Mouse (Mus musculus) midbrain, embryonic 13.5 days (tissue): ENCODE data around the gene Lrfn2. TPM values are rescaled to one million over a fixed set of nuclear protein-coding genes. Genes with fewer than 3 reads are reported as not detected.

ENCODE experiments used
- ATAC-seq: fragments of 200-750 bp; cut with Nextera tagmentation; 2 replicates; pipeline ENCODE4 v1.8.0; 2017; ENCODE audit warnings: mild to moderate bottlenecking, moderate TSS enrichment, moderate library complexity
- H3K27ac ChIP-seq: fragments of 300-500 bp; sonication (generic); 2 replicates; pipeline ENCODE4 v1.5.1; 2015; ENCODE audit warnings: inconsistent platforms, mild to moderate bottlenecking, moderate library complexity
- H3K27me3 ChIP-seq: fragments of 300-500 bp; sonication (generic); 2 replicates; pipeline ENCODE4 v1.6.1; 2015; ENCODE audit warnings: mild to moderate bottlenecking, inconsistent platforms
- H3K36me3 ChIP-seq: fragments of 300-500 bp; sonication (generic); 2 replicates; pipeline ENCODE4 v1.6.1; 2015; ENCODE audit warnings: mild to moderate bottlenecking, inconsistent platforms
- H3K4me1 ChIP-seq: fragments of 300-500 bp; sonication (generic); replicated peaks from 2 replicates; pipeline ENCODE4 v1.6.1; 2015; ENCODE audit warnings: inconsistent platforms
- H3K4me2 ChIP-seq: fragments of 300-500 bp; sonication (generic); replicated peaks from 2 replicates; pipeline ENCODE4 v1.6.1; 2015; ENCODE audit warnings: moderate library complexity, mild to moderate bottlenecking, inconsistent platforms
- H3K4me3 ChIP-seq: fragments of 300-500 bp; sonication (generic); replicated peaks from 2 replicates; pipeline ENCODE4 v1.5.1; 2015; ENCODE audit warnings: mild to moderate bottlenecking, inconsistent platforms
- H3K9ac ChIP-seq: fragments of 300-500 bp; sonication (generic); replicated peaks from 2 replicates; pipeline ENCODE4 v1.6.1; 2015; ENCODE audit warnings: mild to moderate bottlenecking, inconsistent platforms
- H3K9me3 ChIP-seq: fragments of 300-500 bp; sonication (generic); 2 replicates; pipeline ENCODE4 v1.6.1; 2016; ENCODE audit warnings: mild to moderate bottlenecking, inconsistent platforms
- WGBS: fragments of 180-500 bp; shearing (Covaris S2); methylation state at CpG from one replicate; pipeline ENCODE4 v1.1.7; 2015; 5-methylcytosine and 5-hydroxymethylcytosine counted together
- polyA plus RNA-seq: library from polyadenylated mRNA; unstranded; fragments of >200 nt; fragmentation: Nextera tagmentation; extraction: Ambion mirVana; gene quantifications from 2 replicates; pipeline ENCODE4 v1.2.1, GENCODE M21; 2015

The Lrfn2 gene
- polyA plus RNA-seq, 1 experiment from 2014 or later = 4.6 TPM

DNA sequence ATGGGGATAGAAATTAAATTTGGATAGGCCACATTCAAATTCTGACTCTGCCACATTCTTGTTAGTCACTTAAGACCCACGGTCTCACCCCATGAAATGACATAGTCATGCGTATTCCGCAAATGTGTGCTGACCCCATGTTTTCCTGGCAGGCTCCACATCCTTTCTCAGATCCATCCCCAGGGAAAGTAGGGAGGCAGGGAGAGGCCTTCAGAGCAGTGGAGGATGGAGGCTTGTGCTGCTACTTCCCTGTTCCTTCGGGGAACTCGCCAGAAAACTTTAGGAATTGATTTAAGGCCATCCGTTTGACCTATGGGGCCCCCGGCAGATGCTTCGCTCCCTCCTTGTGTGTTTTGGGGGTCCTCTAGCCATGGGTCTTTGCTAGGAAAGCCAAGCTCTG lies 3.0 kb downstream of the Lrfn2 start:
- H3K36me3 ChIP-seq = no peaks in the 10 kb centered on the region
- peak overlapping the region; percentile 79; the same call in 1 of the 2 replicates for H3K4me2 ChIP-seq
- H3K9me3 ChIP-seq = no peaks in the 10 kb centered on the region
- no peak overlapping the region; the same call in 1 of the 2 replicates for H3K9ac ChIP-seq
- no peak for ATAC-seq
- H3K27ac ChIP-seq = no peak overlapping the region
- H3K4me1 ChIP-seq = peaks cover 20% of the 10 kb centered on the region
- WGBS = 88% methylated on average over 8 of the region's 8 CpGs
- 0 out of 2 replicates have a peak overlapping the region, but pooled peaks have one; percentile 57 for H3K4me3 ChIP-seq
- peaks cover 33% of the 10 kb centered on the region for H3K27me3 ChIP-seq

- H3K36me3 ChIP-seq = no peaks in the 10 kb centered on the region
- no peak overlapping the region for H3K27ac ChIP-seq
- H3K4me2 ChIP-seq = no peak overlapping the region
- H3K9me3 ChIP-seq = no peaks in the 10 kb centered on the region
- no peak overlapping the region for H3K9ac ChIP-seq
- H3K4me3 ChIP-seq = no peak overlapping the region
- peaks cover 23% of the 10 kb centered on the region for H3K27me3 ChIP-seq
- WGBS = 57% methylated on average over 5 of the region's 5 CpGs
- no peak for ATAC-seq
- peaks cover 20% of the 10 kb centered on the region for H3K4me1 ChIP-seq
These were observed 4.4 kb downstream of the Lrfn2 start for GRCm38 (mm10) chr17:48936445-48937141.

GRCm38 (mm10) chr17:48938711-48939220 lies 6.6 kb downstream of the Lrfn2 start:
- peaks cover 10% of the 10 kb centered on the region; the same call in 1 of the 2 replicates for H3K4me1 ChIP-seq
- no peak overlapping the region for H3K27ac ChIP-seq
- H3K4me2 ChIP-seq = no peak overlapping the region
- H3K9me3 ChIP-seq = no peaks in the 10 kb centered on the region
- no peak overlapping the region for H3K9ac ChIP-seq
- H3K36me3 ChIP-seq = no peaks in the 10 kb centered on the region
- 88% methylated on average over 7 of the region's 7 CpGs for WGBS
- ATAC-seq = no peak
- H3K4me3 ChIP-seq = no peak overlapping the region
- peaks cover 10% of the 10 kb centered on the region for H3K27me3 ChIP-seq

DNA sequence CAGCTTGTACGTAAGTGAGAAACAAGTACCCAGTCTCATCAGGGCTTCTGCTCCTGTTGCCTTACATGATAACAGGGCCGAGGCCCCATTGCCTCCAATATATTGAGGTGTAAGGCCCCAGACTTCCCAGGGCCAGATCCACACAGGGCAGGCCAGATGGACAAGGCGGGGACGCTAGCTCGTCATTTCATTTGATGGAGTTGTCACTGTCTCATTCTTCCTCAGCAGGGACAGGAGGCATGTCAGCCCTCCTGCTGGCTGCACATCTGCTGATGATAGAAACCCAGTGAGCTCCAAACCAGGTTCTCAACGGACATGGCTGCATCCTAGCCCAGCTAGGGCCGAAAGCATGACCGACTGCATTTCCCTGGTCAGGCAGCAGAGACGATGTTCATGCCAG lies 14.1 kb downstream of the Lrfn2 start:
- no peak for ATAC-seq
- Histone ChIP-seq H3K4me1 (0 out of 2 replicates have a peak, but pooled peaks cover 5% of the 10 kb centered on the region), H3K4me2 (no peak overlapping the region), H3K4me3 (no peak overlapping the region), H3K36me3 (no peaks in the 10 kb centered on the region), H3K9me3 (no peaks in the 10 kb centered on the region), H3K9ac (no peak overlapping the region), H3K27ac (no peak overlapping the region), H3K27me3 (no peaks in the 10 kb centered on the region)
- WGBS = 75% methylated on average over 9 of the region's 9 CpGs

- H3K9ac ChIP-seq = no peak overlapping the region
- no peak overlapping the region for H3K27ac ChIP-seq
- H3K27me3 ChIP-seq = no peaks in the 10 kb centered on the region
- WGBS = 64% methylated on average over 3 of the region's 3 CpGs
- H3K4me2 ChIP-seq = no peak overlapping the region
- 0 out of 2 replicates have a peak, but pooled peaks cover 5% of the 10 kb centered on the region for H3K4me1 ChIP-seq
- H3K4me3 ChIP-seq = no peak overlapping the region
- no peaks in the 10 kb centered on the region for H3K9me3 ChIP-seq
- no peak for ATAC-seq
- H3K36me3 ChIP-seq = no peaks in the 10 kb centered on the region
These were observed 14.6 kb downstream of the Lrfn2 start for GRCm38 (mm10) chr17:48946765-48947164.

DNA sequence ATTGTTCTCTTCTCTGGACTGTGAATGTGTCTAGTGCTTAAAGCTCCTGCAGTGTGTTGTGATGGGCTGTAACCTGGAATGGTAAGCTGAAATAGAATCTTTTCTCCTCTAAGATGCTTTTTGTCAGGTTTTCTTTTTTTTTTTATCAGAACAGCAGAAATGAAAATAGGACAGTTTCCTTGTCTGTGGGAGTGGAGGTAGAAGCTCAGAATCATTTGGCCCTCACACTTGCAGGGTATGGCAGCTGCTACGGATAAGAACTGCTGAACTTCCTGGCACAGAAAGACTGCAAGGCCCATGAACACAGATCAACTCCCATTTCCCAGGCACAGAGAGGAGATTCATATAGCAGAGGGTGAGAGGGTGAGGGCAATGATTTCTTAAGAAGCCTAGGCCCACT lies 19.1 kb downstream of the Lrfn2 start:
- no peak for ATAC-seq
- no peak overlapping the region for H3K27ac ChIP-seq
- WGBS = 87% methylated on average over 1 of the region's 1 CpGs
- H3K36me3 ChIP-seq = no peaks in the 10 kb centered on the region
- H3K9me3 ChIP-seq = no peaks in the 10 kb centered on the region
- H3K4me2 ChIP-seq = no peak overlapping the region
- H3K4me3 ChIP-seq = no peak overlapping the region
- no peak overlapping the region for H3K9ac ChIP-seq
- no peaks in the 10 kb centered on the region for H3K27me3 ChIP-seq
- 0 out of 2 replicates have a peak, but pooled peaks cover 5% of the 10 kb centered on the region for H3K4me1 ChIP-seq

DNA sequence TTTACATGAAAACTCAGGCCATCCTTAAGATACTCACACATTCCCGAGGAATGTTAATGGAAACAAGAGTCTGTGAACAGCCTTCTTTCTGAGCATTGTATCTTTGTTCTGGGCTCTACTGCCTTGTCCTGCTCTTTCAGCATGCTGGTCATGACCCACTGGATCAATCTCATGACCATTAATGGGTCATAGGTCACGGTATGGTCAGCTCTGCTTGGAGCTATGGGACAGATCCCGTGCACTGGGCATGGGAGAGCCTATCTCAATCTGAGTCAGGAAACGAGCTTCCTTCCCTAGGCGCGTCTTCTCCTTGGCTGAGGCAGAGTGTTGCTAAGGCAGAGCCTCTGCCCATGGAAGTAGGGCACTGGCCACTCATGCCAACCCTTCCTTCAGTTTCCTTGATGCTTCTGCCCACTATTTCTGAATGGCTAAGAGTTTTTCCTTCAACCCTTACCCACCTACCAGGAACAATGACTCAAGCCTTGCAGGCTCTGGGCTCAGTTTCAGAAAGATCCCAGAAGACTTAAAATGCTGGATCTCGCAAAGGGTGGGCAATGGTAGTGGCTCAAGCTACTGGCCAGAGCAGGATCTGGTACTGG lies 24.0 kb downstream of the Lrfn2 start:
- no peaks in the 10 kb centered on the region for H3K9me3 ChIP-seq

DNA sequence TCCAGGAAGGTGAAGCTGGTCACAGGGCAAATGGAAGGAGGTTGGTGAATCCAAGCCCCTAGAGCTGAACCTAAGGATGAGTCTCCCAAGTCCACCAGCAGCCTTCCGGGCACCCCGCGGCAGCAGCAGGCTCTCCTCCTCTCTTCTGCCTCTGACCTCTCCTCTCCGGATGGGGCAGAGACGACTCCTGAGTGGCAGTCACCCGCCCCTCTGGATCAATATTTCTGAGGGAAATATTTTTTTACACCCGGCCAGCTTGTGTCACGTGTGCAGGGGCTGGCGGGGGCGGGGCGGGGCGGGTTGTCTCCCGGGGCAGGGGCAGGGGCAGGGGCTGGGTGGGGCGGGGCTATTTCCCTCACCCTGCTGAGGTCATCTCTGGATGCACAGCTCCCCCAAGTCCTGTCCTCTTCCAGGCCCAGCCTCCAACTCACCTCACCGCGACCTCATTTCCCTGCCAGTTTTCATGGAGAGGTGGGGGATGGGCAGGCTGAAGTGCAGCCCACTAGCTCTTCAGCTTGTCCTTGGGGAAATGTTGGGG lies 28.1 kb downstream of the Lrfn2 start:
- Histone ChIP-seq H3K4me2 (peak overlapping the region; percentile 46), H3K4me1 (peaks cover 13% of the 10 kb centered on the region), H3K27ac (no peak overlapping the region), H3K36me3 (no peaks in the 10 kb centered on the region), H3K9me3 (no peaks in the 10 kb centered on the region), H3K9ac (no peak overlapping the region), H3K27me3 (no peaks in the 10 kb centered on the region), H3K4me3 (peak overlapping the region; percentile 13)
- peak; percentile 78 for ATAC-seq
- 17% methylated on average over 16 of the region's 16 CpGs for WGBS

More for the DNA sequence above, 24.0 kb downstream of the Lrfn2 start:
- Histone ChIP-seq H3K4me3 (no peak overlapping the region), H3K36me3 (no peaks in the 10 kb centered on the region), H3K4me1 (peaks cover 13% of the 10 kb centered on the region), H3K4me2 (no peak overlapping the region), H3K9ac (no peak overlapping the region), H3K27me3 (no peaks in the 10 kb centered on the region), H3K27ac (no peak overlapping the region)
- no peak for ATAC-seq
- WGBS = 94% methylated on average over 7 of the region's 7 CpGs

GRCm38 (mm10) chr17:48962646-48963045 lies 30.5 kb downstream of the Lrfn2 start:
- WGBS = 57% methylated on average over 3 of the region's 3 CpGs
- no peak overlapping the region for H3K4me3 ChIP-seq
- H3K27ac ChIP-seq = no peak overlapping the region
- no peaks in the 10 kb centered on the region for H3K9me3 ChIP-seq
- H3K4me2 ChIP-seq = no peak overlapping the region
- no peaks in the 10 kb centered on the region for H3K27me3 ChIP-seq
- H3K36me3 ChIP-seq = no peaks in the 10 kb centered on the region
- H3K4me1 ChIP-seq = peaks cover 13% of the 10 kb centered on the region
- ATAC-seq = no peak
- H3K9ac ChIP-seq = no peak overlapping the region

- H3K9me3 ChIP-seq = no peaks in the 10 kb centered on the region
- no peak overlapping the region for H3K4me3 ChIP-seq
- H3K27ac ChIP-seq = no peak overlapping the region
- 84% methylated on average over 9 of the region's 9 CpGs for WGBS
- no peak overlapping the region for H3K9ac ChIP-seq
- no peaks in the 10 kb centered on the region for H3K27me3 ChIP-seq
- H3K36me3 ChIP-seq = no peaks in the 10 kb centered on the region
- H3K4me1 ChIP-seq = peaks cover 13% of the 10 kb centered on the region
- H3K4me2 ChIP-seq = no peak overlapping the region
- ATAC-seq = no peak
These were observed 31.6 kb downstream of the Lrfn2 start for GRCm38 (mm10) chr17:48963740-48964139.

DNA sequence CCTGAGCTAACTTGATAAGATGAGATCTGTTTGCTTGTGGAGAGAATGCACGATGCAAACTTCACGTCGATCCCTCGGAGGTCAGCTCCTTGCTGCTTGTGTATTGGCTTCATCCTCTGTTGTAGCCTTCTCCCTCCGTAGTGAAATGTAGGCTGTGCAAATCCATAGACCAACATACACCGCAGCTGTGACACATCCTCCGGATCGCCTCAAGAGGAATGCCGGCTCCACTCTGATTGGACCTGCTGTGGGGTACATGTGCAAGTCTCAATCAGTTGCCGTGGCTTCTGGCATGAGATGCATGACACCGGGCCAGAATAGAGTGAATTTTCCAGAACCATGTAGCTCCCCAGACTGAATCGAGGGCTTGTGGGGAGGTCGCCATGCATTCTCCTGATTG lies 36.1 kb downstream of the Lrfn2 start:
- Histone ChIP-seq H3K4me2 (no peak overlapping the region), H3K4me1 (peaks cover 20% of the 10 kb centered on the region), H3K36me3 (no peaks in the 10 kb centered on the region), H3K27me3 (no peaks in the 10 kb centered on the region), H3K27ac (no peak overlapping the region), H3K9ac (no peak overlapping the region), H3K4me3 (no peak overlapping the region), H3K9me3 (no peaks in the 10 kb centered on the region)
- 89% methylated on average over 13 of the region's 13 CpGs for WGBS
- ATAC-seq = no peak

GRCm38 (mm10) chr17:48971296-48971695 lies 39.1 kb downstream of the Lrfn2 start:
- WGBS = 55% methylated on average over 10 of the region's 10 CpGs
- Histone ChIP-seq H3K4me2 (no peak overlapping the region), H3K36me3 (no peaks in the 10 kb centered on the region), H3K4me1 (peaks cover 45% of the 10 kb centered on the region), H3K9ac (no peak overlapping the region), H3K27me3 (no peaks in the 10 kb centered on the region), H3K27ac (no peak overlapping the region), H3K4me3 (no peak overlapping the region), H3K9me3 (no peaks in the 10 kb centered on the region)
- ATAC-seq = 0 out of 2 replicates have a peak, but pooled peaks have one; percentile 5
